Mouse (Mus musculus) skeletal muscle tissue, adult 2 months (tissue): ENCODE data around the gene Fancl.
A peak's percentile ranks its signal among the peaks of the same experiment; 100 is the strongest.
"Not testable (repeated sequence)": the region's sequence is repeated elsewhere in the genome, so short reads cannot be mapped to it uniquely, and the experiment has no call there.

Source experiments
- DNase-seq: peaks from one replicate; pipeline ENCODE4 v3.0.0-alpha.2; 2012; ENCODE audit warnings: low read depth, low spot score

Gene Fancl

DNA sequence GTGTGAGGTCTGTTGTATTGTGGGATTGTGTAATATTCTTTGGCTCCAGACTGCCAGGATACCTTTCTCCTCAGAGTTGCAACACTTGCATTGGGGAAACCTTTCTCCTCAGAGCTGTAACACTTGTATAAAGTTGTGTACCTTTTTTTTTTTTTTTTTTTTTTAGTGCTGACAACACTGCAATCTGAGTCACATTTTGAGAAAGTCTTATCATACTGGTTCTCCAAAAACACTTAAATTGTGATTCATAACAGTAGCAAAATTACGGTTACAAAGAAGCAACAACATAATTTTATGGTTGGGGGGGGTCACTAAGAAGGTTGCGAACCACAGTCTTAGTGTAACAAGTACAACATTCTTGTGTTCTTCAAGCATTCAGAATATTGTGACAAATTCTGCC is at the start of gene Fancl:
Gene Fancl (plus strand): TSS at position 165 of the 400 bp plus-strand sequence.
- DNase-seq = no peak

- no peak for DNase-seq
Measured at GRCm38 (mm10) chr11:26336848-26337247, 49.1 kb upstream of the Fancl start.

DNA sequence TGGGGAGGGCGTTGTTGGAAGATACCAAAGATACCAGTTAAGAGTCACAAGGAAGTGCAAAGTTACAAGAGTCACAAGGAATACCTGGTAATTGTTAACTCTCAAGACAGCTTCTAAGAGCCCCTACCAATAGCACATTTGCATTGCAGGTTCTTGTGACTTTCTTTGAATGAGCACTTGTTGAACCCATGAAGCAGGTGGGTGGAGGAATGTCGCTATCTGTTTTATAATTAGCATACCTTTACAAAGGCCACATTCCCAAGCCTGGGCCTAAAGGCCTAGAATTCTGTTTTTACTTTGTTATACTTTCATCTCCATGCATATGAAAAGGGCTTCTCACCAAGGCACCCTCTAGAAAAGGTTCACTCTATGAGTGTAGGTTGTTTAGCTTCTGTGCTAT is 15.8 kb upstream of the Fancl start:
- not testable (repeated sequence) for DNase-seq

DNA sequence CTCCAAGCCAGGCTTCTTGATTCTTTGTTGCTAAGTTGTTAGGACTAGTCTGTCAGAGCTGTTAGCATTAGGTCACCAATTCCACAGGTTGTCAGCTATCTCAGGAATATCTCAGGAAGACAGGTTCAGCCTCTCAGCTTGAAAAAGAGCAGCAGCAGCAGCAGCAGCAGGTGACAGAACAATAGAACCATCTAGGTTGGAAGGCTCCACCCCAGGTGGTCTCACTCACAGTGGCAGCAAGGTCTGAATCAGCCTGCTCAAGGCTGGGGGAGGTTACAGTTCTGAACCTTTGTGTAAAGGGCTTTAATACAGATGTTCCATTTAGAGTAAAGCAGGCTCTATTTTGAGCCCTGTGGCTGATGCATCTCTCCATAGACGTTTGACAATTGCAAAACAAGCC is 14.0 kb upstream of the Fancl start:
- not testable (repeated sequence) for DNase-seq

DNA sequence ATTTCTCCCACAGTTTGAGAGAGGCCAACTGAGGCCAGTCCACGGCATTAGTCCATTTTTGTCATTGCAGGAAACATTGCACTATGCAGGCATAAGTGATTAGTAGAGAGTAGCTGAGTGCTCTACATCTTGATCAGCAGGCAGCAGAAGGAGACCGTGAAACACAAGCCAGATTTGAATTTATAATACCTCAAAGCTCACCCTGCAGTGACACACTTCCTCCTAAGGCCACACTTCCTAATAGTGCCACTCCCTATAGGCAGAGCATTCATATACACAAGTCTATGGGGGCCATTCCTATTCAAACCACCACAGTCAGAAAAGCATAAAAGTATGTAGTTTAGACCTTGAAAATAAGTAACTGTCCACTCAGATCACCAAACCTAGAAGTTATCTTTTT is 11.8 kb upstream of the Fancl start:
- DNase-seq = no peak

DNA sequence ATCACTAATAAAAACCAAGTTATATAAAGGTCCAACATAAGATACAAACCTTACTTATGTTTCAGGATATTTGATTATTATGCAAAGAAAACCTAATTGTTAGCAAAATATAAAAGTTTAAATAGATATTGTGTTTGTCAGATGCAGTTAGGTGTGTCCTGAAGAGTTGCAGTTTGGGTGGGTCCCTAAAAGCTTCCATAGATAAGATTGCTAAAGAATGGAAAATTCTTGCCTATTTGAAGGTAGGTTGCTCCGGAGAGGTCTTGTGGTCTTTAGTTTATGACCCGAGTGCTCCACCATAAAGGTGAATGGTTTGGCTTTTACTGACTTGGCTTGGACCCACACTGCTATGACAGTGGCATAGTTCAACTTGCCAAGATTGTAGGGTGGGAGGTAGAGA is 7.9 kb upstream of the Fancl start:
- no peak for DNase-seq

- DNase-seq = no peak
Measured at GRCm38 (mm10) chr11:26381499-26381898, 4.4 kb upstream of the Fancl start.

DNA sequence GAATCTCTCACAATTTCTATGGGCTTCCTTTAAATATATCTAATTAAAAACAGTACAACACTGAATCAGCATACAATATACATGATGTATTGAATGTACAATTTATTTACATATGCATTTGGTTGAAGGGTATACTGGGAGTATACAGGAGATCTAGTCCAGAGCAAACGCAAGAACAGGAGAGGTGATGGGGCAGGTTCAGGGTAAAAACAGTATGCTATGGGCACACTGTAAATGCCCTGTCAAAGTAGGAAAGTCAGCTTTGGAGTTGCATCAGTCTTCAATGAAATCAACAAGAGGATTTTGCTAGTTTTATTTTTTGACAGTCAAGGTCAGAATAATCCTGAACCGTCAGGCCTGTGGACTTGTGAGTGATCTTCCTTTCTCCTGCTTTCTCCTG is 743 bp downstream of the Fancl start:
- DNase-seq = peak; percentile 3

DNA sequence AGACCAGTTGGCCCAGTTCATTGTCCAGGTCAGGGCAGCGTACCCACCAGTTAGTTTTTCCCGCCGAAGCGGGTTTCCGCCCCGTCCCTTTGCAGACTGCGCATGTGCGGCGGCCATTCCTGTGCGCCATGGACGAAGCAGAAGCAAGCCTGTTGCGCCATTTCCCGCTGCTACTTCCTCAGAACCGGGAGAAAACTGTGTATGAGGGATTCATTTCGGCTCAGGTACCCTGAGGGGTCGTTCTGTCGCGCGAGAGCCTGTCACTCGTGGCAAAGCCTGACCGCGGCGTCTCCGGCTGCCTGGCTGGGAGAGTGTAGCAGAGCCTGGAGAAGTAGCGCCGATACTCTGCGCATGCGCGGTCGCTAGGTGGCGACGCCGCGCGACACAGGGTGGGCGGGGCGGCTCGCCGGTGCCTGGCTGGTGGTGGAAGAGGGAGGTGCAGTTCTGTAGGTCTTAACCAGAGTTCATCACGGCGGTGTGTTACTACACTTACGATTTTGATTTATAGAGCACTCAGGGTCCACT is 1.2 kb downstream of the Fancl start:
- peak; percentile 91 for DNase-seq

DNA sequence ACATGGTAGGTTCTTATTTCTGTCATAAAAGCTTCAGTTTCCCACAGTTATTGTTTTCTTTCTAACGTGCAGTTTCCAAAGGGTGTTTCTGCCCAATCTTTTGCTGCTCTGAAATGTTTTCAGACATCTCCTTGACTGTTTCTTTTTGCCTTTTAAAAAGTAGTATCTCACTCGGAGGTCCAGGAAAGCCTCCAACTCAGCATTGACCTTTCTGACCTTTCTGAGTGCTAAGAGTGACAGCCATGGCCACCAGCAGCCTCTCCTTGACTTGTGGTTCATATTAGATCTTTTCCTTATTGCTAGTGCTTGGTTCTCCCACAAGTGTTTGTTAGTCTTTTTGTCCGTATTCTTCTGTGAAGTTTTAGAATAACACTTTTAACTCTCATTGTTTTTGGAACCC is 9.6 kb downstream of the Fancl start:
- no peak for DNase-seq

DNA sequence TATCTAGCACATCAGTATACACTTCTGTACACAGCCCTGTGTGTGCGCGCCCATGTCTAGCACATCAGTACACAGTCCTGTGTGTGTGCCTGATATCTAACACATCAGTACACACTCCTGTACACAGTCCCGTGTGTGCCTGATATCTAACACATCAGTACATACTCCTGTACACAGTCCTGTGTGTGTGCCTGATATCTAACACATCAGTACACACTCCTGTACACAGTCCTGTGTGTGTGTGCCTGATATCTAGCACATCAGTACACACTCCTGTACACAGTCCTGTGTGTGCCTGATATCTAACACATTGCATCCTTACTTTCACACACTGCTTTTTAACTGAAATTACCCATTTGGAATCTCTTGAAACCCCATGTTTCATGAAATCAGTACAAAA is 27.0 kb downstream of the Fancl start:
- DNase-seq = no peak

- DNase-seq = no peak
Measured at GRCm38 (mm10) chr11:26421472-26421871, 35.5 kb downstream of the Fancl start.

DNA sequence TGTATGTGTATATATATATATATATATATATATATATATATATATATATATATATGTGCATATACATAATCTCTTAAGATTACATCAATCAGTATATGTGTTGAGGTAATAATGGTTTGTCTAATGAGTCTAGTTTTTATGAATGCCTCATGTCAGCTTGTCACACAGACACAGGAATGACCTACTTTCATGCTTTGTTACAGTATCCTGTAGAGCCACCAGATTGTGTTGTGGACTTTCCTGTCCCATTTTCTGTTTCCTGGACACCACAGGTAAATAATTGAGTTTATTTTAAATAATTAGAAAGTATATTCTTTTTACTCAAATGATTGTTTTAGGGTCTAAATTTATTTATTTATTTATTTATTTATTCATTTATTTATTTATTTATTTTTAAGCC is 48.3 kb downstream of the Fancl start:
- DNase-seq = no peak

DNA sequence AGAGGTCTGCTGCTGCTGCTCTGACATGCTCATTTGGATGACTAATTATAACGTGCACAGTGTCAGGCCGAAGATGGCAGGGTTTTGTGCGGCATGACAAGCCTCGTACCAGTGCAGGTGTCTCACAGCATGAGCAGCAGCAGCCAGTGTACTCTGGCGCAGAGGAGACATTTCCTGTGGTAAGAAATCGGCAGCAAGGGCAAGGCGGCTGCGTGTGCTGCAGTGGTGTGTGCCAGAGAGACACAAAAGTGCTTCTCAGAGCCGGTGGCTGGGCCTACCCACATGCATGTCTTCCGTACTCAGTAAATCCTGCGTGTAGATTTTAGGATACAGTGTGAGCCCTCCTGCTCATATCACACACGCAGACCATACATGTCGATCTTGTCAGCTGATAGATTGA is 51.9 kb downstream of the Fancl start:
- no peak for DNase-seq

DNA sequence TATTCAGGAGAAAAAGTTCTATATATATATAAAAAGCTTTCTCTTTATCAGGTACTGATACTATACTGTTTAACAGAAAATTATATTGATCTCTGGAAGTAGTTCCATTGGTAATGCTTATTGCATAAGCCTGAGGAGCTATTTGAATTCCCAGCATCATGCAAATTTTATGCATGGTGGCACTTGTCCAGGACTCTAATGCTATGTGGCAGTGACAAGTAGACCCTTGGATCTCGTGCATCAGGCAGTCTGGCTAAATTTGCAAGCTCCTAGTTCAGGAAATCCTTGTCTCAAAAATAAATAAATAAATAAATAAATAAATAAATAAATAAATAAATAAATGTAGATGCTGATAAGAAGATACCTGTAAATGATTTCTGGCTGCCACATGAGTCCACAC is 55.2 kb downstream of the Fancl start:
- DNase-seq = no peak

GRCm38 (mm10) chr11:26444374-26444773 is 58.4 kb downstream of the Fancl start:
- DNase-seq = no peak

DNA sequence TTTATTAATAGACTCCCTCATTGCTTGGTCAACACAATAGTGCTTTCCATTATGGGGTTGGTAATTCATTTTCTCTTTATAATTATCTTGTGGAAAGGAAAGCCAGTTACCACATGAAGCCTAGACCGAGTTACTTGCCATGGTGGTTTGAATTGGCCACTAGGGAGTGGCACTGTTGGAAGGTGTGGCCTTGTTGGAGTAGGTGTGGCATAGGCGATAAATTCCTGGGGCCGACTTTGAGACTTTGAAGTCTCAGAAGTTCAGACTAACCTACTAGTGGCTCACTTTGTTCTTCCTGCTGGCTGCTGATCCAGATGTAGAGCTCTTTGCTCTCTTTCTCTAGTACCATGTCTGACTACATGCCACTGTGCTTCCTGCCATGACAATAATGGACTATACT is 63.9 kb downstream of the Fancl start:
- no peak for DNase-seq

DNA sequence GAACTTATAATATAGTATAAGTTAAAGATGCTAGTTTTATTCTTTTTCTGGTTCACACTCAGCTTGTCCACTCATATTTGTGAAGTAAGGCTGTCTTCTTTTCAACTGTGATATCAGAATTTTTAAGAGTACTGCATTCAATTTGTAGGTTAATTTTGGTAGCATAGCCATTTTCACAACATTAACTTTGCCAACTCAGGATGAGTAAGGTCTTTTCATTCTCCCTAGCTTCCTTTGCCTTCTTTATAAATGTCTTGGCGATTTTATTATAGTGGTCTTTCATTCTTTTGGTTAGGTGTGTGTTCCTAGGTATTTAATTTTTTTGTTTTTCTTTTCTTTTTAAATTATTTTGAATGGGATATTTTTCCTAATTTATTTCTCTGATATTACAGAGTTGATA is 64.7 kb downstream of the Fancl start:
- DNase-seq = no peak

DNA sequence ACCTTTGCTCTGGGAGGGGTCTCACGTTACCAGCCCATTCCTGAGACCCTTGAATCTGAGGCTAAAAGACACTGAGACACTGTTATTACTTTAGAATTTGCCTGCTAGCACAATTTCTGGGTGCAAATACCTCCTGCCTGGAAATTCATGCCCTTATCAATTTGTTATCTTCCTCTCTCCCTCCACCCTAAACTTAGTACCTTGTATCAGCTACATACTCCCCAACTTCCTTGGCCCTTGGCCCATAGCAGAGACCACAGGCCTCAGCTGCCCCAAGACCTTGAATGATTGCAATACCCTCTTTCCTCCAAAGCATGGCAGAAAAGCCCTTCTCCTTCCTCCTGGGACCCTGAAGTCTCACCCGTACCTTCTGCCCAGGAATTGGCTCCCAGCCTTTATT is 65.3 kb downstream of the Fancl start:
- no peak for DNase-seq

DNA sequence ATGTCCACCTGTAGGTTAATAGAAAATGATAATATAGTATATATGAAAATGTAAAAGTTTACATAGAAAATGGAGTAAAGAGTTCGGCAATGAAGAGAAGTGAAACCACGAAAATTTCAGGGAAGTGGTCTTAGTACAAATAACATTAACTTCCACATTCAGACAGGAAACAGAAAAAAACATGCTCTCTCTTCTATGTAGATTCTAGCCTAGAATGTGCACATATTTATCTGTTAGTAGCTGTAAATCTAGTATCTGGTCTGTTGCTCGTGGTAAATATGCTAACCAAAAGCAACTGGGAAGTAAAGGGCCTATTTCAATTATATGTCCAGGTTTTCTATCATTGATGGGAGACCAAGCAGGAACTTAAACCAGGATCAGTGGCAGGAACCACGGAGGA is 66.8 kb downstream of the Fancl start:
- no peak for DNase-seq

GRCm38 (mm10) chr11:26454081-26454480 is 68.1 kb downstream of the Fancl start:
- DNase-seq = no peak

DNA sequence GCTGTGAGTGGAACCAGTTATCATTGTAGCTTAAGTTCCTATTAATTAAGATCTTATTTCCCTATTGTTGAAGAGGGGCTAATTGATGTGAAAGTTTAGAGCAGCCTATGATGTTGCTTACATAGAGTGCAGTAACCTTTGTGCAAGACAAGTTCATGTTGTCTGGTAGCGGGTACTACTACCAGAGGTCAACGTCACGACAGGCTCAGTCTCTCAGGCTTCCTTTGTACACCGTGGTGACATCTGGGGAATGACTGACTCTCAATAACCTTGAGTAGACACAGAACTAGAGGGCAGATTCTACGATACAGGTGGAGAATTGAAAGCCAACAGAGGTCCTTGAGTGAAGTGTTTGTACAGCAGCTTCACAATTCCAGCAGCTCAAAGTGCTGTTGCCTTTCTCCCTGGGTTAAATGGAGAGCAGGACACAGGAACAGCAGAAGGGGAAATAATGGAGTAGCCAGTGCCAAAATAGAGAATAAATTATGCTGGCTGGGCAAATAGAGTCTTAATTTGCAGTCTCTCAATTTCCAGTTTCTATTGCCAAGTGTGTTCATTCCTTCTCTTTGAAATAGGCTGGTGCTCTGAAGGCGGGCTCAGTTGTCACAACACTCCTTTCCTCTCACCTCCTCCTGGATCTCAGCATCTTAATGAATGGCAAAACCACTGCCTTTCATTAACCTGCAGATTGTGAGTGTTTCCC is 91.3 kb downstream of the Fancl start:
- no peak for DNase-seq

DNA sequence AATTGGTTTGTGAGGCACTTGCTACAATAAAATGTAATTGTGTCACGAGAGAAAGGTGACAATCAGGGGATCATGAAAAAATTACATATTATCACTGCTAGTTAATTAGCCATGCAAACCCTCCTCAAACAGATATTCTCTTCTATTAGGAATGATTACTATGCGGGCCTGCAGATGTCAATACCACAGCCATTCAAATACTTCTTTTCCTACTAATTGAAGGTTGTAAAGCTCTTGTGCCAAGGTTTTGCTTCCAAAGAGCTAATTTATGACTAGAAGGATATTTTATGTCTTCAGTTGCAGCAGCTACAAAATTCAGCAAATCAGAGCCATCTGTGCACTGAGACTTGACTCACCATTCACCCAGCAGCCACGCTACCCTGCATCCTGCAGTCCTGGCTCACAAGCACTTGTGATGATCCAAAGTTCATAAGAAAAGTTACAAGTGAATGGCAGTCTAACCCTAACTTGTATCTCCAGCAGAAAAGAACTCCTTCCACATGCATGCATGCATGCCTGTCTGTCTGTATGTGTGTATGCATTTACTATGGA is 95.8 kb downstream of the Fancl start:
- no peak for DNase-seq
